Mouse (Mus musculus) liver, embryonic 12.5 days (tissue): Measurements from ENCODE around the gene Atp2a3. TPM values are rescaled to one million over a fixed set of nuclear protein-coding genes. Genes with fewer than 3 reads are reported as not detected.
A peak's percentile ranks its signal among the peaks of the same experiment; 100 is the strongest.

Source experiments
- ATAC-seq: fragments of 200-750 bp; cut with Nextera tagmentation; 2 replicates; pipeline ENCODE4 v1.8.0; 2017; ENCODE audit warnings: moderate number of reproducible peaks, mild to moderate bottlenecking, moderate library complexity
- H3K27ac ChIP-seq: fragments of 300-500 bp; sonication (generic); 2 replicates; pipeline ENCODE4 v1.5.1; 2016; ENCODE audit warnings: mild to moderate bottlenecking
- H3K27me3 ChIP-seq: fragments of 300-500 bp; sonication (generic); replicated peaks from 2 replicates; pipeline ENCODE4 v1.6.1; 2016; ENCODE audit warnings: mild to moderate bottlenecking, moderate library complexity
- H3K36me3 ChIP-seq: fragments of 300-500 bp; sonication (generic); 2 replicates; pipeline ENCODE4 v1.6.1; 2016; ENCODE audit warnings: mild to moderate bottlenecking, moderate library complexity
- H3K4me1 ChIP-seq: fragments of 300-500 bp; sonication (generic); 2 replicates; pipeline ENCODE4 v1.6.1; 2016
- H3K4me2 ChIP-seq: fragments of 300-500 bp; sonication (generic); 2 replicates; pipeline ENCODE4 v1.6.1; 2016; ENCODE audit warnings: mild to moderate bottlenecking, moderate library complexity
- H3K4me3 ChIP-seq: fragments of 300-500 bp; sonication (generic); 2 replicates; pipeline ENCODE4 v1.5.1; 2016; ENCODE audit warnings: mild to moderate bottlenecking, moderate library complexity
- H3K9ac ChIP-seq: fragments of 300-500 bp; sonication (generic); 2 replicates; pipeline ENCODE4 v1.6.1; 2016; ENCODE audit warnings: mild to moderate bottlenecking, moderate library complexity
- H3K9me3 ChIP-seq: fragments of 300-500 bp; sonication (generic); replicated peaks from 2 replicates; pipeline ENCODE4 v1.6.1; 2016; ENCODE audit warnings: mild to moderate bottlenecking, moderate library complexity
- WGBS: fragments of 180-500 bp; shearing (Covaris S2); methylation state at CpG from one replicate; pipeline ENCODE4 v1.1.7; 2016; ENCODE audit not compliant: insufficient replicate concordance; 5-methylcytosine and 5-hydroxymethylcytosine counted together
- polyA plus RNA-seq: library from polyadenylated mRNA; unstranded; fragments of >200 nt; fragmentation: Nextera tagmentation; extraction: Ambion mirVana; gene quantifications from 2 replicates; pipeline ENCODE4 v1.2.1, GENCODE M21; 2016

Atp2a3 gene
- polyA plus RNA-seq, 1 experiment from 2014 or later, result 18.9 TPM

DNA sequence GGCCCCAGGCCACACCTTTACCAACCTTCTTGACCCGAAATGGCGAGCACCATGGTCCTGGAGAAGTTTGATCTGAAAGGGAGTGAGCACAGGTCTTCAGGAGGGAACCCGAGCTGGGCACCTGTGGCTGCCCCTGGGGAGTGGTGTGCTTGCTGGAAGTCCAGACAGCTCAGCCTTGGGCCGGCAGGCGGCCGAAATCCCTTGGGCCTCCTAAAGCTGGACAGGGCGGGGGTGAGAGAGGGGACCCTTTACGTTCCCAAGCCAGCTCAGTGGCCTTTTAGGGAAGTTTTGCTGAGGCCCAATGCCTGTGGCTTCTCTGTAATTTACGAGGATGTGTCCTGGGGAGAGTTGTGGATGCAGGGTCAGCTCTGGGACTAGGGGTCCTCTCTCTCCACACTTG, 29.7 kb downstream of the Atp2a3 start:
- Histone ChIP-seq H3K9me3 (no peaks in the 10 kb centered on the region), H3K27ac (no peak overlapping the region), H3K9ac (no peak overlapping the region), H3K4me3 (no peak overlapping the region), H3K4me2 (no peak overlapping the region), H3K27me3 (no peaks in the 10 kb centered on the region), H3K36me3 (no peaks in the 10 kb centered on the region), H3K4me1 (peaks cover 28% of the 10 kb centered on the region)
- no peak for ATAC-seq
- 64% methylated on average over 9 of the region's 9 CpGs for WGBS

DNA sequence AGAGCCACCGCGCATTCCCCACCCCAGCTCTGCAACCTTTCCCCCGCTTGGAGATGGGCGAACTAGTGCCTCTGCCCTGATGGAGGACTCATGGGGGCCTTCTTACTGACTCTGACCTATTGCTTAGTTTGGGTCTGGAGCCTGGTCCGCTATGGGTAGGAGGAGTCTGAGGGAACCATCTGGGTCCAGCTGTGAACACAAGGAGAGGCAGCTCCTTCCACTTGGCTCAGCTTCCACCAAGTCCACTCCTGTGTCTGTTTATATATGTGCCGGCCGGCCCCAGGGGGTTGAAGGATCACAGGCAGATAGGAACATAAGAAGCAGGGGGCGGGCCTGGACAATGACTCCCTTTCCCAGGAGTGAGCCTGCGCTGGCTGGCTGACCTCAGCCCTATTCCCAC, 31.0 kb downstream of the Atp2a3 start:
- no peaks in the 10 kb centered on the region for H3K27me3 ChIP-seq
- H3K4me3 ChIP-seq, result no peak overlapping the region
- peaks cover 28% of the 10 kb centered on the region for H3K4me1 ChIP-seq
- 71% methylated on average over 9 of the region's 9 CpGs for WGBS
- H3K9ac ChIP-seq, result no peak overlapping the region
- ATAC-seq, result no peak
- H3K4me2 ChIP-seq, result no peak overlapping the region
- H3K27ac ChIP-seq, result no peak overlapping the region
- H3K9me3 ChIP-seq, result no peaks in the 10 kb centered on the region
- H3K36me3 ChIP-seq, result no peaks in the 10 kb centered on the region

DNA sequence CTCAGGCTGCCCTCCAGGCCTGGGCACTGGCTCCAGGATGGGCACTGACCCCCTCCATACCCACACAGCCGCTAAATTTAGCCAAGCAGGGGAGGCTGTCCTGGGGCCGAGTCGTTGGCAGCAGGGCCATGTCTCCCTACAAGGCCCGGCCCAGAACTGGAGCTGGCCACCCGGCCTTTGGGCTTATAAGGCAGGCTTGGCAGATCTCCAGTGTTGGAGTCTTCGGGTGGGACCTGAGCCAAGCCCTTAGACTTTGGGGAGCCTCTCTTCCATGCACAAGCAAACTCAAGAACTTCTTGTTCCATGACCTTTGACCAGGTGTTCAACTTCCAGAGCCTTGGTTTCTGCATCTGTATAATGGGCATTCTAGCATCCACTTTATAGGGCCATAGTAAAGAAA, 35.4 kb downstream of the Atp2a3 start:
- WGBS, result 76% methylated on average over 6 of the region's 6 CpGs
- Histone ChIP-seq H3K9ac (no peak overlapping the region), H3K4me2 (no peak overlapping the region)

DNA sequence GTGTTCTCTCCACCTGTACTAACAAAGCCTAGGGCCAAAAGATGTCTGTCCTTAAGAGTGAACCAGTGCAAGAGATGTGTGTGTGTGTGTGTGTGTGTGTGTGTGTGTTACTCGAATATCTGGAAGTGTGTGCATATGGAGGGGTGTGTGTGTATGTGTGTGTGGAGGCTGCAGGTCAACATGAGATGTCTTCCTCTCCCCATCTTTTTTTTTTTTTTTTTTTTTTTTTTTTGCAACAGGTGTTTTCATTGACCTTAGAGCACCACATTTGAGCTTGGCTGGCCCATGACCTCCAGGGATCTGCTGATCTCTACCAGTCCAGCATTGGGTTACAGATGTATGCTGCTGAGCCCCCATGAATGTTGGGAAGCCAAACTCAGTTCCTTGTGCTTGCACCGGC, 35.8 kb downstream of the Atp2a3 start:
- H3K27me3 ChIP-seq, result no peaks in the 10 kb centered on the region
- no peak overlapping the region for H3K9ac ChIP-seq
- no peak overlapping the region for H3K4me2 ChIP-seq
- no peaks in the 10 kb centered on the region for H3K36me3 ChIP-seq
- H3K4me3 ChIP-seq, result no peak overlapping the region
- H3K4me1 ChIP-seq, result peaks cover 38% of the 10 kb centered on the region
- no peak for ATAC-seq
- WGBS, result 68% methylated on average over 2 of the region's 2 CpGs
- H3K27ac ChIP-seq, result no peak overlapping the region
- H3K9me3 ChIP-seq, result no peaks in the 10 kb centered on the region

More for the DNA sequence above, 35.4 kb downstream of the Atp2a3 start:
- ATAC-seq, result no peak
- H3K27me3 ChIP-seq, result no peaks in the 10 kb centered on the region
- no peak overlapping the region for H3K4me3 ChIP-seq
- no peak overlapping the region for H3K27ac ChIP-seq
- H3K9me3 ChIP-seq, result no peaks in the 10 kb centered on the region
- peaks cover 38% of the 10 kb centered on the region for H3K4me1 ChIP-seq
- H3K36me3 ChIP-seq, result no peaks in the 10 kb centered on the region

- Histone ChIP-seq H3K27ac (peak overlapping the region; percentile 18; the same call in 1 of the 2 replicates), H3K4me3 (no peak overlapping the region), H3K9ac (no peak overlapping the region), H3K4me1 (peaks cover 36% of the 10 kb centered on the region), H3K36me3 (no peaks in the 10 kb centered on the region), H3K4me2 (no peak overlapping the region), H3K27me3 (no peaks in the 10 kb centered on the region), H3K9me3 (no peaks in the 10 kb centered on the region)
- no peak for ATAC-seq
- 36% methylated on average over 13 of the region's 13 CpGs for WGBS
Measured at GRCm38 (mm10) chr11:72997529-72998326, 36.8 kb downstream of the Atp2a3 start.

- ATAC-seq, result peak; percentile 79
- Histone ChIP-seq H3K27ac (peak within 1 kb of the TSS; percentile 28; the same call in 1 of the 2 replicates), H3K4me1 (peaks cover 25% of the 10 kb centered on the region), H3K4me3 (peak within 1 kb of the TSS; percentile 31), H3K9ac (no peak within 1 kb of the TSS), H3K27me3 (no peaks in the 10 kb centered on the region), H3K9me3 (no peaks in the 10 kb centered on the region), H3K4me2 (peak within 1 kb of the TSS; percentile 52), H3K36me3 (no peaks in the 10 kb centered on the region)
- WGBS, result 13% methylated on average over 8 of the region's 8 CpGs
Measured at GRCm38 (mm10) chr11:72998771-72999170, 37.8 kb downstream of the Atp2a3 start, which contains the start of gene P2rx1. P2rx1 (plus strand) TSS chr11:72999103.

- Histone ChIP-seq H3K9ac (no peak overlapping the region), H3K4me3 (no peak overlapping the region), H3K36me3 (no peaks in the 10 kb centered on the region), H3K27me3 (no peaks in the 10 kb centered on the region), H3K4me1 (peaks cover 23% of the 10 kb centered on the region), H3K27ac (no peak overlapping the region), H3K9me3 (no peaks in the 10 kb centered on the region), H3K4me2 (peak overlapping the region; percentile 52)
- peak; percentile 48; the same call in 1 of the 2 replicates for ATAC-seq
- WGBS, result 8% methylated on average over 6 of the region's 6 CpGs
Measured at GRCm38 (mm10) chr11:73001029-73001428, 40.1 kb downstream of the Atp2a3 start.

- Histone ChIP-seq H3K4me2 (no peak overlapping the region), H3K27me3 (no peaks in the 10 kb centered on the region; the same call in 1 of the 2 replicates), H3K4me1 (no peaks in the 10 kb centered on the region; the same call in 1 of the 2 replicates), H3K9me3 (no peaks in the 10 kb centered on the region), H3K9ac (no peak overlapping the region), H3K36me3 (no peaks in the 10 kb centered on the region), H3K27ac (no peak overlapping the region), H3K4me3 (no peak overlapping the region)
- no peak; the same call in 1 of the 2 replicates for ATAC-seq
- WGBS, result 18% methylated on average over 2 of the region's 2 CpGs
Measured at GRCm38 (mm10) chr11:73006377-73006776, 45.4 kb downstream of the Atp2a3 start.

GRCm38 (mm10) chr11:73007113-73007512, 46.1 kb downstream of the Atp2a3 start:
- Histone ChIP-seq H3K4me1 (no peaks in the 10 kb centered on the region; the same call in 1 of the 2 replicates), H3K27me3 (no peaks in the 10 kb centered on the region; the same call in 1 of the 2 replicates), H3K9me3 (no peaks in the 10 kb centered on the region), H3K9ac (no peak overlapping the region), H3K36me3 (no peaks in the 10 kb centered on the region), H3K4me3 (no peak overlapping the region), H3K4me2 (no peak overlapping the region), H3K27ac (no peak overlapping the region)
- no peak for ATAC-seq
- 73% methylated on average over 3 of the region's 3 CpGs for WGBS

GRCm38 (mm10) chr11:73007698-73008481, 46.9 kb downstream of the Atp2a3 start:
- Histone ChIP-seq H3K9me3 (no peaks in the 10 kb centered on the region), H3K4me2 (no peak overlapping the region), H3K4me1 (no peaks in the 10 kb centered on the region; the same call in 1 of the 2 replicates), H3K9ac (no peak overlapping the region), H3K36me3 (no peaks in the 10 kb centered on the region), H3K4me3 (no peak overlapping the region), H3K27ac (no peak overlapping the region), H3K27me3 (no peaks in the 10 kb centered on the region; the same call in 1 of the 2 replicates)
- WGBS, result 63% methylated on average over 11 of the region's 11 CpGs
- 0 out of 2 replicates have a peak, but pooled peaks have one; percentile 24 for ATAC-seq

- no peaks in the 10 kb centered on the region; the same call in 1 of the 2 replicates for H3K27me3 ChIP-seq
- H3K4me3 ChIP-seq, result no peak overlapping the region
- 78% methylated on average over 2 of the region's 2 CpGs for WGBS
- no peak overlapping the region for H3K4me2 ChIP-seq
- H3K9ac ChIP-seq, result no peak overlapping the region
- H3K27ac ChIP-seq, result no peak overlapping the region
- no peaks in the 10 kb centered on the region for H3K9me3 ChIP-seq
- no peaks in the 10 kb centered on the region for H3K36me3 ChIP-seq
- H3K4me1 ChIP-seq, result no peaks in the 10 kb centered on the region; the same call in 1 of the 2 replicates
- ATAC-seq, result no peak
Measured at GRCm38 (mm10) chr11:73008826-73009225, 47.9 kb downstream of the Atp2a3 start.
